Mouse (Mus musculus) mature B cell (primary cell): Measurements from ENCODE around the gene Marc2.

Experiments used
- in situ Hi-C: fragments of 300-500 bp; cut with MboI; formaldehyde crosslinking; loops from 2 replicates; pipeline ENCODE4 v1.14.3; 2019

Gene Marc2

DNA sequence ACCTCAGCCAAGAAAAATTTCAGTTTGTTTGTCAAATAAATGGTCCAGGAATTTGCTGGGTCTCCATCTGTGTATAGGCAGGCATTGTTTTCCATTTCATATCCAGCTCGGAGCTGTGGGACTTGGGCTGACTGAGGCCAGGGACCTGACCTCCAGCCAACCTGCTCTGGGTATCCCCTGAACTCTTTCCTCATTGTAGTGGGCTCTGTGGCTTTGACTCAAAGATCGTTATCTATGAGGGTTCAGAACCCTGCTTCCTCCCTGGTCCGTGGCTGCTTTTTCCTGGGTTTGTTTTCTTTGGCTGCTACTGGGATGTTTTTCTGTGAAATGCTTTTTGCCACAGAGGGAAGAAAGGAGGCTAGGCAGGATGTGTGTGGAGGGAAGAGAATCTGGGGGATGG lies 7.7 kb upstream of the Marc2 start:
- in situ Hi-C loops = no loop called here

- in situ Hi-C loops = no loop called here
Measured at GRCm38 (mm10) chr1:184853339-184853738, 7.1 kb upstream of the Marc2 start.

DNA sequence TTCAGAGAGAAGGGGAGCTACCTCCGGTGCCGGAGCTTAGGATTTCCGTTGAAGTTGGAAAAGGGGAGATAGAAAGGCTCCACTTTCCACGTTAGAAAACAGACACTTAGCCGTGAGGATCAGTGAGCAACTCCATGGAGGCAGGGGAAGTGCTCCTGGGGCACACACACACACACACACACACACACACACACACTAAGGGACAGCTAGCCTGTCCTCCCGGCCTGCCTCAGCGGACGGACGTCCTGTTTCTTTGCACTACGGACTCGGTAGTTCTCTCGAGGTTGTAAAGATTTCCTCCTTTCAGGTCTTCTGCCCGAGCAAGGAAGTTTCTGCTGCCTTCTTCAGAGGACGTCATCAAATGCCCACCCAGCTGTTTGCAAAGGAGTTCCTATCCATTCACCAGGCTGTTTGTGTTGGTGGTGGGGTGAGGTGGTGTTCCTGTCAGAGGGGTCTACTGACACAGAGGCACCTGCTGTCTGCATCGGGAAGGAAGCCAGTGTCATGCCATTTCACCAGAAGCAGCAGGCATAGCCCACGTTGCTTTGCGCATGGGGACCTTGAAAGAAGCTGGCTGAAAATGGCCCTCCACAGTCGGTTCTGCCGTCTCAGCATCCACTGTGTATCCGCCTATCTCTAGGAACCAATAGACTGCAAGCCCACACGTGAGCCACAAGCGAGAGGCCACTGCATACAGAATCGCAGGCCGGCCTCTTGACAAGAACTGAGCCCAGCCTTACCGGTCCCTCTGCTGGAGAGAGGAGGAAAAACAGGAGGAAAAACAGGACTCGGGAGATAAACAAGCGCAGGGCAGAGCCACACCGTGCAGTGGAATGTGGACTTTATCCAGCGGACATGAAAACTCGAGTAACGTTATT lies 5.7 kb upstream of the Marc2 start:
- in situ Hi-C loops = no loop called here

DNA sequence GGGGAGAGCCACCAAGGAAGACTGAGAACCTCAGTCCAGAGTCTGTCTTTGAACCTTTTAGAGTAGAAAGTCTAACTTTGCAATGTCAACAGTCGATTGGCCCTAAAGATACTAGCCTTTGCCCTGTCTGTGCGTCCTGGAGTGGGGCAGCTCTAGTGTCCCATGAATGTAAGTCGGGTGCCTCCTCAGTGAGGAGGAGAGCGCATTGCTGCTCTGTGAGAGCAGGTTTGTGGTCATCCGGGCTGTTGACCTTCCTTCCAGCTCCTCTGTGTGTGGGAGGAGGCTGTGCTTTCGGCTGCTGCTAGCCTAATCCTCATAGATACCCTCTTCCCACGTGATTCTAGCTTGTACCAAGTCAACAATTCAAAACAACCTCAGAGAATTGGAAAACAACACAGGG lies 4.9 kb upstream of the Marc2 start:
- in situ Hi-C loops = no loop called here

DNA sequence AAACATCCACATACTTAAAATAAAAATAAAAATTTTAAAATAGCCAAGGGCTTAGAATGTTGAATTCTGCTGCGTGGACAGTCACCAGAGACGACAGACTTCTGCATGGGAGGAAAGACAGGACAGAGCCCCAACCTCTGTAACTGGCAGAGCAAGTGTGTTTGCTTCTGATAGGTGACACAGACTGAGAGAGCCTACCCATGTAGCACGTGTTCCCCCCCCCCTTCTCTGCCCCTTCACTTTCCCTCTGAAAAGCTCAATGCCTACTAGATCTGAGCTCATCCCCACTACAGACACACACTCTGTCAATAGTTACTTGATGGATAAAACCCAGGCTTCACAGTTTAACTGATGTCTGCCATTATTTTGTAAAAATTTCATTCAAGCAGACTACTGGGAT lies 722 bp upstream of the Marc2 start:
- in situ Hi-C loops = loop anchor here (25.0 kb wide), 1 partner anchor 340 kb away; no protein-coding TSS in a partner anchor

DNA sequence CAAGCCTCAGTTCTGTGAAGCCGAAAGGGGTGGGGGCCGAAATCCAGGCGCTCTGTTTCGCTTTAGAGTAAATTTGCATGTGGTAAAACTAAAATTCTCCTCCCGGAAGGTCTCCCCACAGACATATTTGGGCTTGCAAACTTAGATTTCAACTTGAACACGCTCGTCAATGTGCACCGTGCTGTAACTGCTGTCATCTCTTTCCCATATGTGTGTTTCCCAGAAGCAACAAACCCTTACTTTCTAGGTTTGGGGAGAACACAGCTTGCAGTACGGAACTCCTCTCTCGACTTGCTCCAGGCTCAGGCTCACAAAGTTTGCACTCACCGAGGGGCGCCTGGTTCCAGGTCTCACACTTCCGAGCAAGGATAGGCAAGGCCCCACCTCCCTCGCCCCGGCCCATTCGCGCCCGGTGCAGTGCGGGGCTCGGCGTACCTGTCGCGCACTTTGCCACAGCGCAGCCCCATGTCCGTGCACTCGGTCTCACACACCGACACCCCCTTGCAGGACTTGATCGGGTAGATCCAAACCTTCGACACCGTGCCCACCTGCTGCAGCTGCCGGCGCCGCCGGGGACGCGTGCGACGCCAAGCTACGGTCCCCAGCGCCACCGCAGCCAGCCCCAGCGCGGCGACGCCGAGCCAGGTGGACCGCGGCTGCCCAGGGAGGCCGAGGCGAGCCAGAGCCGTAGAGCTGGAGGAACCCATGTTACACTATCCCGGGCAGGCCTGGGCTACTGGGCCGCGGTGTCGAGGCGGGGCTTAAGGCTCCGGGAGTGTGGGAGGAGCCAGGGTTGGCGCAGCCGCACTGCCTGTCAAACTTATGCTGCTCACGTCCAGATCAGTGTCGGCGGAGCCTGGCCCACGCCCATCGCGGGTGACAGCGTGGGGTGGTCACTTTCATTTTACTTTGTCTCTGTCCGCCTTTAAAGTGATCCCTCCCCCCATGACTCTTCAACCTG lies 860 bp downstream of the Marc2 start:
- in situ Hi-C loops = loop anchor here (25.0 kb wide), 1 partner anchor 342 kb away; no protein-coding TSS in a partner anchor

GRCm38 (mm10) chr1:184844326-184845066 lies 1.8 kb downstream of the Marc2 start:
- in situ Hi-C loops = loop anchor here (25.0 kb wide), 1 partner anchor 343 kb away; no protein-coding TSS in a partner anchor

- in situ Hi-C loops = loop anchor here (25.0 kb wide), 1 partner anchor 350 kb away; no protein-coding TSS in a partner anchor
Measured at GRCm38 (mm10) chr1:184837649-184838048, 8.6 kb downstream of the Marc2 start.

GRCm38 (mm10) chr1:184836350-184836749 lies 9.9 kb downstream of the Marc2 start:
- in situ Hi-C loops = loop anchor here (25.0 kb wide), 1 partner anchor 351 kb away; no protein-coding TSS in a partner anchor

- in situ Hi-C loops = loop anchor here (25.0 kb wide), 1 partner anchor 354 kb away; no protein-coding TSS in a partner anchor
Measured at GRCm38 (mm10) chr1:184833499-184833898, 12.8 kb downstream of the Marc2 start.

DNA sequence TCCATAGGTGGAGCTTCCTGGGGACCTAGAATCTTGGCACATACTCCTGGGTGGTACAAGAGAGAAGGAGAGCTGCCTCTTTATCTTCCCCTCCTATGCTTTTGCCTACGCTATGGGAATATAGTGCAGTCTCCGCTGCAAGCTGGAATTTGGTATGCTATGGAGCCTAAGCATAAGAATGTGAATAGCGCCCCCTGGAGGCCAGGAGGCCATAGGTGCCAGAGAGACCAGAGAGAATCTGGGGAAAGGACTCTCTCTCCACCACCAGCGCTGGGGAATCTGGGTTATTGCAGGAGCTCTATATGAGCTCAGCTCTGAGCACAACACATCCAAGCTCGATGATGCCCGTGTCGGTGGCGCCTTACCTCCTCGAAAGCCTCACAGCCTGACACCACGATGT lies 14.0 kb downstream of the Marc2 start:
- in situ Hi-C loops = loop anchor here (25.0 kb wide), 1 partner anchor 355 kb away; no protein-coding TSS in a partner anchor

GRCm38 (mm10) chr1:184829897-184830296 lies 16.4 kb downstream of the Marc2 start:
- in situ Hi-C loops = loop anchor here (25.0 kb wide), 1 partner anchor 357 kb away; no protein-coding TSS in a partner anchor

DNA sequence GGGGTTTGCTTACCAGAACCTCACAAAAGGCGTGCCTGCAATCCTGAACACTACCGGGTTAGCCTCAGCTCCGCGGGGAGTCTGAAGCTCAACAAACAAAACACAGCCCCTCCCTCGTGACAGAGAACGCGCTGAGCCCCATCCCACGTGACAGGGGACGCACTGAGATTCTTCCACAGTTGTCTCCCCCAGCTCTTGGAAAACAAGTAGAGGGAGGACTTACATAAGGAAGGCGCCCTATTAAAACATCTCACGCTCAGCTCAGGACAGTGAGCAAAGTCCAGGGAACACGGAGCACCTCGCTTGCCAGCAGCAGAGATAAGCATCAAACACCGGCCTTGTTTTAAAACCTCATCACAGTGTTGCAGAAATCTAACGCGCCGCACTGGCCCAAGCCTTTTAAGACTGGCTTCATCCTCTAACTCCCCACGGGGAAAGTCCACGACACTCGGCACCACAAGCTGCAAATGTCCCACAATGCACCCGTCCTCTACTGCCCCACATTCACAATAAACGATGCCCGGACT lies 19.0 kb downstream of the Marc2 start:
- in situ Hi-C loops = loop anchor here (25.0 kb wide), 1 partner anchor 360 kb away; no protein-coding TSS in a partner anchor

DNA sequence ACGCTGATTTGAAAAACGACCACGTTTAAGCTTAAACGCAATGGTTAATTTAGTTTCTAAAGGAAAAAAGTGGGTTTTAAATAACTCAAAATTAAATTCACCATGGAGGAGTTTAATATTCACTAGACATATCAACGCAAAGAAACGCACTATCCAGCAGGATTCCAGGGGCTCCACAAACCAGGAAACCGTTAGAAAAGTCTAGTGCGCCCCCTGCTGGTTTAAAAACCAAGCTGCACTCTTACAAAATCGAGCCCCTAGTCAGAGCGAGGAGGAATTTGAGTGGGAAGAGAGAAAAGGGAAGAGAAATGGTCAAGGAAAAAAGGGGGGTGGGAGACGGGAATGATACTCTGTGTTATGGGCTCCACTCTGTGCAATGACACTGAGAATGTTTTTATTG lies 21.2 kb downstream of the Marc2 start:
- in situ Hi-C loops = loop anchor here (25.0 kb wide), 1 partner anchor 362 kb away; no protein-coding TSS in a partner anchor

DNA sequence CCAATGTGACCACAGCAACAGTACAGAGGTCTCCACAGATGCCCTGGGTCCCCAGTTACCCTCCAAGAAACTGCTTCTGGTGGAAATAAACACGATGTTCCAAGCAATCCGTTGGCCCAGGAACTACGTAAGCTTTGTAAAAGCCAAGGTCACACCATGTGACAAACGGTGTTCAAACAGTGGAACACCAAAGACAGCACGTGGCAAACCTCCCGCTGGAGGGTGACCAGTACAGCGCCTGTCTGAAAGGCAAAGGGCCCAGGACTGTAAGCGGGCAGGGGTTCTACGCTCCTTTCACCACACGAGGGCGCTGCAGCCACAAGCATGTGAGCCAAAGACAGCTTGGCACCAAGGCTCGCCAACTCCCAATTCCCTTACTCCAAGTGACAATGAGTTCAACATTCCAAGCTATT lies 21.8 kb downstream of the Marc2 start:
- in situ Hi-C loops = no loop called here

- in situ Hi-C loops = no loop called here
Measured at GRCm38 (mm10) chr1:184822678-184823077, 23.6 kb downstream of the Marc2 start.

GRCm38 (mm10) chr1:184817768-184818167 lies 28.5 kb downstream of the Marc2 start:
- in situ Hi-C loops = no loop called here

DNA sequence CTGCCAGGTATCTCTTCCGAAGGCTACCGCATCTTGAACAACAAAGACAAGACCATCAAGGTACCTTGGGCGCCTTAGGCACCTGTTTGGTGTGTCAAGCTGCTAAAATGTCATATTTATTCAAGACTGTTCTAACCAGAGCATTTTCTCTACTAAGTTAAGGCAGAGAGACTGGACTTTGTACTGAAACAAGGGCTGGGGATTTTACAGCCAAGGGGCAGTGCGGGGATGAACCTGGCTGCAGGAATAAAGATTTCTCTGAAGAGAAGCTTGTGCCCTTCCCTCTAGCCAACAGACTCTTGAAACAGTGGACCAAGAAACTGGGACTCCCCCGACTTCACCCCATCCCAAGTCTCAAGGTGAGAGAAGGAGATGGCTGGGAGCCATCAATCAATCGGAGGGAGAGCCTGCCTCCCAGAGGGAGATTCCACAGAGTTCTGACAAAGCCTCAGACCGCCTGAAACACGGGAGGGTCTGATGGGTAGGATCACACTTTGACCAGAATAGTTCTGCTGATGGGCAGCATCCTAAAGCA lies 34.5 kb downstream of the Marc2 start:
- in situ Hi-C loops = no loop called here

DNA sequence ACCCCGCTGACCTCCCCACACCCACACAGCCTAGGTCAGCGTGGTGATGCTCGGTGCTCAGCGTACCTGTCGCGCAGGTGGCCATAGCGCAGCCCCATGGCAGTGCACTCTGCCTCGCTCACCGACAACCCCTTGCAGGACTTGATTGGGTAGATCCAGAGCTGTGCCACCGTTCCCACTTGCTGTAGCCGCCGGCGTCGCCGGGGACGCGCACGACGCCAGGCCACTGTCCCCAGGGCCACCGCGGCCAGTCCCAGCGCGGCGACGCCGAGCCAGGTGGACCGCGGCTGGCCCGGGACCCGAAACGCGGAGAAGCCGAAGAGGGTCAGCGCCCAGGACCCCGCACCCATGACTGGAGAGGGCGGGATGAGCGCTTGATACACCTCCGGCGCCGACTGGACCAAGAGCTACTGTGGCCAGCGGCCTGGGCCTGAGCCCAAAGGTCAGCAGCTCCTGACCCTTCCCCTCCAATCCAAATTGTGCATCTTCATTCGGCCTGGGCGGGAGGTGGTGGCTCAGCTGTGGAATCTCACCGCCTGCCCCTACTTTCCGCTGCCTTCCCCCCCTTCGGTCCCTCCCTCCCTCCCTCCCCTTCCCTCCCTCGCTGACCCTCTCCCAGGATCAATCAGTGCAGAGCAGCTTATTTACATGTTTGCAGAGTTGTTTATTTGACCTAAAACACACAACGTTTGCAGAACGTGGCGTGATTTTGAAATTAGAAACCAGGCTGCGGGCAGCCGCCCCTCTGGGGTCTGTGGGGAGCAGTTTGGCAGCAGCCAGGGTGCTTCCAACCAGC lies 35.3 kb downstream of the Marc2 start, which contains the start of gene Marc1:
Marc1 (minus strand) TSS at position 534 of the 796 bp plus-strand sequence.
- in situ Hi-C loops = no loop called here

DNA sequence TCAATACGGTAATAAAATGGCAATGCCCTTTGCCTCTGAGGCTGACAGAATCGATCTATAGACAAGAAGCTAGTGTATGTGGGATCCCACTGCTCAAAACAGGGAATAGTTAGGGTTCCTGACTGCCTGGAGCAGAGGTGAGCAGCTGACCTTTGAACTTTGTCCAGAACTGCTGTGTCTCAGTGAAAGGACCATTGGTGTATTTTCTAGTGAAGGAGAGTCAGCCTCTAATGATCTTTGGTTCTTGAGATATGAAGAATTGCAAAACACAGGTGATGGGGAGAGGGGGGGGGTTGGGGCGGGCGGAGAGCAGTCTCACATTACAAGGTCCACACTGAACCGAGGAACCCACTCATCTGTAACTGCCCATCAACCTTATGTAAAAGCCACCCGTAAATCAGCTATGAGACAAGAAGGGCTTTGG lies 36.7 kb downstream of the Marc2 start:
- in situ Hi-C loops = no loop called here
